Mouse (Mus musculus) lung, postnatal 0 days (tissue): ENCODE data around the gene Trip10.

Experiments used
- CTCF ChIP-seq: IDR thresholded peaks from 2 replicates; pipeline ENCODE4 v1.5.1; 2016; ENCODE audit warnings: antibody characterized with exemption, mild to moderate bottlenecking
- EP300 ChIP-seq: IDR thresholded peaks from 2 replicates; pipeline ENCODE4 v1.6.1; 2016; ENCODE audit warnings: antibody characterized with exemption, mild to moderate bottlenecking, control low read depth

DNA sequence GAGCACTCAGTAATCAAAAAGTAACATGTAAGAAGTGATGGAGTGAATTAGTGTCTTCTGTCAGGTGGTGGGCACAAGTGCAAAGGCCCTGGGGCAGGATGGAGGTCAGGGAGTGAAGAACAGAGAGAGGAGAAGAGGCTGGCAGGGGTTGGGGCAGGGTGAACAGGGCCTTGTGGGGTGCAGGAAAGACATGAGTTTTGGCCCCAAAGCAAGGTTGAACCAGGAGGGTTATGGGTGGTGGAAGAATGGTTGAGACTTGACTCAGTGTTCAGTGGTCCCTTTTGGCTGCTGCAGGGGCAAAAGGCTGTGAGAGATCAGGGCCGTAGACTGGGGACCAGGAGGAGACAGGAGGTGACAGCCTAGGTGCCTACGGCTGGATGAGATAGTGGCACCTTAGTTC lies 29.3 kb downstream of the Trip10 start:
- TF ChIP-seq CTCF: no peak
- TF ChIP-seq EP300: no peak
